Mouse (Mus musculus): ENCODE results near the gene Ppp2r5c.

GRCm38 (mm10) chr12:110506046-110506445, 59.1 kb downstream of the Ppp2r5c start:
- TF ChIP-seq CTCF (IDR thresholded peaks at IDR 0.05; ENCODE audit: low read depth, low read length), result no peak
- no peak for TF ChIP-seq POLR2A (IDR thresholded peaks at IDR 0.05; ENCODE audit: borderline replicate concordance, low read depth, low read length)
